Mouse (Mus musculus) thymus, postnatal 4 days (tissue): ENCODE measurements at regions not wholly inside any gene's neighbourhood (a gene's known extent, or its start where the extent isn't known, plus 50 kb on each side); places are given as distances from the start of the nearest gene placed in this dataset.
A peak's percentile ranks its signal among the peaks of the same experiment; 100 is the strongest.

Experiments
- DNase-seq: peaks from one replicate; pipeline ENCODE4 v3.0.0; 2021

DNA sequence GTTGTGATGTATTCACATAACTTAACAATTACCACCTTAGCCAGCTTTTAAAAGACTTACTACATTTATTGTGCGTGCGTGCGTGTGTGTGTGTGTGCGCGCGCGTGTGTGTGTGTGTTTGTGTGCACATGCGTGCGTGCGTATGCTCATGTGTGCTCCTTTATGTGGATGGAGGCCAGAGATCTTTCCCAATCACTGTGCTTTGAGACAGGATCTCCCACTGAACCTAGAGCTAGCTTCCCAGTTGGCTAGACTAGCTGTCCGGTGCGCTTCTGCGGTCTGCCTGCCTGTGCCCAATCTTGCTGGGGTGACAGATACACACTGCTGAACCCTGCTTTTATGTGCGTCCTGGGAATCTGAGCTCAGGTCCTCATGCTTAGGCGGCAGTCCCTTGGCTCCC, 50.1 kb upstream of the Arhgap29 start:
- DNase-seq, result no peak

DNA sequence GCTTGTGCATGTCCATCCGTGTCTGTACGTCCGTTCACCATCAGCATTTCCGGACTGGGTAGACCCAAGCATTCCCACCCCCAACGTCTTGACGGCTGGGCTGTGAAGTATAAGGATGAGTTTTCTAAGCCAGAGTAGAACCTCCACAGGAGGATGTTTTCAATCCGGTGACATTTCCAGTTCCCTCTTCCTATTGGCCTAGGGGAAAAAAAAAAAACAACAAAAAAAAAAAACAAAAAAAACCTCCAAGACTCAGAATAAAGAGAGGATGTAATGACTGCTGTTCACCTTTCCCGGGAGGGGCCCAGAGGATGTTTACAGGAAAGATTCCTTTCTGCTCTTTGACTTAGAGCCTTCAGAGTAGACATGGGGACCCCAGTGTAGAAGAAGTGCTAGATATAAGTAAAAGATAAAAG, 51.9 kb upstream of the Arhgap29 start:
- no peak for DNase-seq

DNA sequence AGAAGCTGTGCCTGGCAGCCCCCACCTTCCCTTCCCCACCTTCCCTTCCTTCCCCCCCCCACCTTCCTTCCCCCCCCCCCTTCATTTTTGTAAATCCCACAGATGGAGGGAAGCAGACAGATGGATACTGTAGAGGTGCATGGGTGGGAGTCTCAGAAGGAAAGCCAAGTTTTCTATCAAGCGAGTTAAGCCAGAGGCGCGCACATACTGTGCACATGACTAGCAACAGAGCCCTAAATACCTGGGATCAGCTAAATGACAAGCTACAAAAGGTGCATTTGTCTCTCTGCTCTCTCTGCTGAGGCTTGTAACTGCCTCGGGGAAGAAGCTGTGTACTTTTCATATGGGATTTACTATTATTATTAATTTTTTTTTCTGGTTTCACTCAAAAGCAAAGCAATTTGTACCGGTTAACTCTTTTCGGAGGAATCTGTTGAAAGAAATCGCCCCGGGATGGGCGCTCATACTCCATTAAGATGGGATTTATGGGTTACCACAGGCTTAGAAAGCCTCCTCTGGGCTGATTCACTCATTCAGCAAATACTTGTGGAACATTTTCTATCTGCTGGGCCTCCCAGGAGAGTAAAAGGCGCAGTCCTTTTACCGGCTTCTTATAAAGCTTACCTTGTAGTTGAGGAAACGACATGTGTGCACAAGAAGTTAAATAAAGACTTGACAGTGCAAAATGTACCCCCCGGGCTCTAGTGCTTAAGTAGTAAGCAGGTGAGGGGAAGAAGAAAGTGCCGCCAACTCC, 54.3 kb upstream of the Arhgap29 start:
- DNase-seq, result no peak

DNA sequence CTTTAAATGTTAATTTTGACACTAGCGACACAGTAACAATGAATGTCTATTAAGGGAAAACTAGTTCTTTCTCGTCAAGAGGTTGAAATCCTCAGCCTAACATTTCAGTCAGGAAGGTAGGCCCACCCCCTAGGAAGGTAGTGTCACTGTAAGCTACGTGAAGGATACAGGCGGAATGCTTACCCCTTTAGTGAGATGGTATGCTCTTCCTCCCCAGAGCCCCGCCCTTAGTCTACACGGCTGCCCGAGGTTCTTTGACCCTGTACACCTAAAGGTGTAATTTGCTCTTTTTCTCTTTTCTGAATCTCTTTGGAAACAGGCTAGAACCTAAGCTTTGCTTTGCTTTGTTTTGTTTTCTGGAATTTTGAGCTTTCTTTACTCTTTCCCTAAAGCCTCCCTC, 58.7 kb upstream of the Arhgap29 start:
- no peak for DNase-seq

DNA sequence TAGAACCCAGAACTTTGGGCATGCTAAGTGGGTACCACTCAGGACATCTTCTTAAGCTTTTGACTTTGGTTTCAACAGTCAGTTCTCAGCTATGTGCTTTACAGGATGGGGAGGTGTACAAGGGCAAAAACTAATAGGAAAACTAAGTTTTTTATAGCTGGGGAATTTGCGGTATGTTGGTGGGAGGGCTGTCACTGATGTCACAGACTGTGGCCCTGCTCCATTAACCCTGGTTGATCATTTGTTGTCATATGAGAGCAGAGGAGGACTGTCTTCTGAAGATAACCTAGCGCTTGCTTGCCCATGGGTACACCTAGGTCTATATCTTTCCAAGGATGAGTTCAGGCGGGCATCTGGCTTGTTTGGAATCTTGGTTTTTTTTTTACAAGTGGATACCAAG, 59.7 kb upstream of the Arhgap29 start:
- no peak for DNase-seq

GRCm38 (mm10) chr3:121891338-121891737, 61.0 kb upstream of the Arhgap29 start:
- no peak for DNase-seq

GRCm38 (mm10) chr3:121890563-121890962, 61.8 kb upstream of the Arhgap29 start:
- DNase-seq, result no peak

DNA sequence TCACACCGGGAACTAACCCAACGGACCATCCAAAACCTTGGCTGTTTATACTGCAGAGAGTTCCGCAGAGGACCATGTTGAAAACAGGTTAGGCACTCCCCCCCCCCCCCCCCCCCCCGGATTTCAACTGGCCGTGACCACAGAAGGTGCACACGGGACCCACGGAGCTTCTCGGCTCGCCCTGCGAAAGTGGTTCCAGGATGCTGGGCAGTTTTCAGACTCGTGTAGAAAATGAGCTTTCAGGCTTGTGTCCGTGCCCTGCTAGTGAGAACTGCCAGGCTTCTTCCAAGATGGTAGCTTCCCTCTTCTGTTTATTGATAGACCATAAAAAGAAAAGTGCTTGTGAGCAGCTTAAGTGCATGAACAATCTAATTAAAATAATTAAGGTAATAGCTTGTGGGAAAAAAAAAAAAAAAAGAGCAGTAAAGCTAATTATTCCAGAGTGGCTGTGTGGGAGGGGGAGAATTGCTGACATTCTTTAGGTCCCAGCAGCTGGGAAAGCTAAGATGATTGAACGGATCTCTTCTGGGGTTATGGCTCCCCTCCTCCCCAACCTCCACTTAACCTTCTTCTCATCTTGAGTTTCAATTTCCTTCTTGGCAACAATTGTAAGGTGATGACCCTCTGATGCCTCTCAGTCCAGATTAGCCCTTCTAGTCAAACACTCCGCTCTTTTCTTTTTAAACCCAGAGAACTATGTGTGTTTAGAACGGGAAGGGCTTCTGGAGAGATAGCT, 65.3 kb upstream of the Arhgap29 start:
- DNase-seq, result no peak

DNA sequence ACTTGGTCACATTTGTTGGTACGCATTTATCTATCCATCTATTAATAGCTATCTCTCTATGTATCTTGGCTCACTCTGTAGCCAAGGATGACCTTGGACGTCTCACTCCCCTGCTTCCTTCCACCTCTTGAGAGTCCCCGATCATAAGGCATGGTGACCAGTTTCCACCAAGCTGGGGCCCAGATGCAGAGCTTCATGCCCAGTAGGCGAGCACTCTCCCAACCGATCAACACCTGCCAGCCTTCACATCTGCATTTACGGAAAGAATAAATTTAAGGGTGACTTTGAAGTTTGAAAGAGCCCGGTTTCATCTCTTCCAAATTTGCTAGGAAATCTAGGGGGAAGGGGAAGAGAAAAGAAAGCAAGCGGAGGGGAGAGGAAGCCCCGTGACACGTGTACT, 66.0 kb upstream of the Arhgap29 start:
- no peak for DNase-seq

DNA sequence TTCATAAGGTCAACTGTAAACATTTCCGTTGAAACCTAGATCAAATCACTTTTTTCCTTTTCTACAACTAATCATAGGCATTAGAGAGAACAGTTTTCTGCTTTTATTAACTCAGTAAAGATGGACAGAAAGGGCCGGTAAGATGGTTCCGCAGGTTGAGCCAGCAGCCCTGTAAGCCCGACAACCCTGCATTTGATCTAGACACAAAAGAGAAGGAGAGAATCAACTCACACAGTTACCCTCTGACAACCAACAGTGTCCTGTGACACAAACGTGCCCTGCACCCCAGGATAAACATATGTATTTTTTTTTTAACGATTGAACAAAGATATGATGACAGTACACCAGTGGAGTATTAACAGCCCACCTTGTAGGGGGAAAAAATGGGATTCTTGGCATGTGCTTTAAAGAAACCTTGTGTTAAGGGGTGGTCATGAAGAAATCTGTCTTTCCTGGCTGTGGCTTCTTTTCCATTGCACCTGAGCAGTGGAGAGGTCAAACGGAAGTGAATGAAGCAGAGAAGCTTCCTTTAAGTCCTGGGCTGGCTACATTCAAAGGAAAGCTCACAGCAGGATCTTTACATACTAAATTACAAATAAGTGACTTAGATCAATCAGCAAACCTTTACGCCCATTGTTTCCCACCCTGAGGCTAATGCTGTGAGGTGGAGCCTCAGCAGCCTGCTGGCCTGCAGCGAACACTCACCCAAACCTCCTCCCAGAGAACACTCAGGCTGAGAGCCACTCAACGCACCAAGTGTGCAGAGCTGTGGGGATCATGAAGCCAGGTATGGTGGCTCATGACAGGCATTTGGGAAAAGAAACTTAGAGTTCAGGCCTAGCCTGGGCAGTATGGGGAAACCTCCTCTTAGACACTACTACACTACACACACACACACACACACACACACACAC, 66.8 kb upstream of the Arhgap29 start:
- no peak for DNase-seq

- DNase-seq, result peak; percentile 86
These were observed 67.8 kb upstream of the Arhgap29 start for GRCm38 (mm10) chr3:121884328-121885248.

DNA sequence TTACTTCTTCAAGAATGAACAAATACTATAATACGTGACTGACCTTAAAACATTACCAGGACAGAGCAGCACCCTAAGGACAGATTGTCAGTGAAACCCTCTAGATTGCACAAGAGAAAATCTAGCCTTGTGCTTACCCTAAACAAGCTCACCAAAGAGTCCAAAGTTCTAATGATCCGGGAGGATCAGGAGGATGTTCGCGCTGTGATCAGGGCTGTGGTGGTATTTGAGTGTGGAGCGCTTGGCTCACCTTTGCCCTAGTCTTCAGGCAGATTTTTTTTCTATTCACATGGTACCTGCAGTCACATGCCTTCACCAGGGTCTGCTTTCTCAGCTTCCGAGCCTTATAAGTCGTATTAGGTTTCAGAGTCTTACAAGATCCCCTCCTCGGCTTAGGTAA, 65.3 kb upstream of the Abcd3 start:
- no peak for DNase-seq

GRCm38 (mm10) chr3:121875072-121875471, 60.0 kb upstream of the Abcd3 start:
- DNase-seq, result no peak

DNA sequence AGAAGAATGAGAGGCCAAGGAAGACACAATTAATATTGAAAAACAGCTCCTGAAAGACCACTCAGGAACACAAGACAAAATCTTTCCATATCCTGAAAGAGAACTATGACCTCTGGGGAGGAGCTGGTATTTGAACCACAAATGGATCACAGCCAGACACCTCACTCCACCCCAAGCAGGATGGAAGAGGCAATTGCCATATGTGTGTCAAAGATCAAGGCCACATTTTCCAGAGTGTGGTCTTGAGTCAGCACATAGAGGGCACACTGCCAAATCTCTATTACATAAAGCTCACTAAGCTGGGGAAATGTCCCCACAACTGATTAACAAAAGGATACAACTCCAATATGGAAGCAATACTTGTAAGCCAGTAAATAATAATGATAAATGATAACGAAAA, 59.5 kb upstream of the Abcd3 start:
- no peak for DNase-seq

GRCm38 (mm10) chr3:121873572-121873971, 58.5 kb upstream of the Abcd3 start:
- no peak for DNase-seq

GRCm38 (mm10) chr3:121872685-121873084, 57.6 kb upstream of the Abcd3 start:
- no peak for DNase-seq

DNA sequence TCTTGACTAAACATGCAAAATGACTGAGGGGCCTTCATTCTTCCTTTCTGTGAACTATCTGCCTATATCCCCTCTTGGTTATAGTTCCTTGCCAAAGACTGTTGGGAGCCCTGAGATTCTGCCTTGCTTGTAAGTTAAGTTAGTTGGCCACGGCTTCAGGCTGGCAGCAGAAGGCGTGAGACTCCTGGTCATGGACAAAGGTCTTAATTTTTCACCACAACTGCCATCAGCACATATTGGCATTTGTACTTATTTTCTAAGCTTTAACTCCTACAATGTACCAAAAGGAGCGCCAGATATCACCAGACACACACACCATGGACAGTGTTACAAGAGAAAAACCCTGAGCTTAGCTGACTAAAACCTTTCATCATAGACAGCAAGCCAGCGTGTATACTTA, 56.7 kb upstream of the Abcd3 start:
- no peak for DNase-seq

GRCm38 (mm10) chr3:121870726-121871125, 55.6 kb upstream of the Abcd3 start:
- no peak for DNase-seq

DNA sequence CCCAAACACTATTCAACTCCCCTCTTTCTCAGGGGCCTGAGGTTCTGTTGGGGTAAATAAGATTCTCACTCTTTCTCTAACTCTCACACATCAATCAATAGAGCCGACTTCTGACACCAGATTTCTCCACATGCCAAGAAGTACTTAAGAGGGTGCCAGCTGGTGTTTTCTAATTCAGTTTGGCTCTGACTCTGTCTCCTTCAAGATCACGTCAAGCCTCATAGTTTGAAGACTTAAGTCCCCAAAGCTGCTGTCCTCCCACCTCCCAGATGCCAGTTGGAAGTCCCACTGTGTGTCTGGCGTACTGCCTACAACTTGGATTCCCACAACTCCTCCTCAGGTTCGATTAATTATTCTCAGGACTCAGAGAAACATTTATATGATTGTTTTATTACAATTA, 54.6 kb upstream of the Abcd3 start:
- DNase-seq, result no peak

GRCm38 (mm10) chr3:121867301-121867700, 52.2 kb upstream of the Abcd3 start:
- DNase-seq, result no peak

DNA sequence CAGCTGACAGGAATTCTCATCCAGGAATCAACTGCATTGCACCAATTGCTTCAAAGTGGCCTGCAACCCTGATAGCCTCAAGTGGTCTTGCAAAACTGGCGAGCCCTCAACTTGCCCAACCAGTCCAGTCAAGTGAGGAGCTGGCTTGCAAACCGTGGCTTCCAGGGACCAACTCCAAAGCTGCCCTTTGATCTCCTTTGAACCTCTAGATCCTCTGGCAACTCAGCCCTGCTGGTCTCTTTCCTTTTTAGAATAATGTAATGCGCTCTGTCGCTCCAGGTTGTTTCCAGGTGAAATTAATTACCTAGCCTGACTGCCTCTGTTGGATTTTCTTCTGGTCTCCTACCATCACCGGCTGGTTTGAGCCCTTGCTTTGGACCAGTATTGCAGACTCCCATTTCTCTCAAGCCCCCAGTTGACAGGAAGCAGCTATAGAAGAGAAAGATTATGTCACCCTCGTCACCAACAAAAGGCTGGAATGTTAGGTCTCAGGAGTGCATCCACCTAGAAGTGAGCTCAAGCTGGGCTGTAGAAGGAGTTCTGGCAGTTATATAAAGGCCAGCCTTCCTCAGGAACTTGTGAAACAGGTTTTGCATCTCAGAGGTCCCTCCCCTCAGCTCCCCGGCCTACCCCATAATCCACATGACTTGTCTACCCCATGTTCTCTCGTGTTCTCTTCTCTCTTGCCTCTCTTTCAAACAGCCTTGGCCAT, 49.8 kb upstream of the Abcd3 start:
- no peak for DNase-seq
